Mouse (Mus musculus): ENCODE measurements around the gene Zbtb32.

- TF ChIP-seq CTCF (IDR thresholded peaks at IDR 0.05; ENCODE audit: low read depth, low read length) (no peak), POLR2A (IDR thresholded peaks at IDR 0.05; ENCODE audit: insufficient read depth, low read length) (no peak), EP300 (IDR thresholded peaks at IDR 0.05; ENCODE audit: insufficient read depth, low read depth, low read length) (no peak)
These were observed 15.7 kb upstream of the Zbtb32 start for GRCm38 (mm10) chr7:30614454-30614853.

Measured in ES-Bruce4 (cell line).